Mouse (Mus musculus): ENCODE measurements around the gene Txnrd3.

Gene Txnrd3

DNA sequence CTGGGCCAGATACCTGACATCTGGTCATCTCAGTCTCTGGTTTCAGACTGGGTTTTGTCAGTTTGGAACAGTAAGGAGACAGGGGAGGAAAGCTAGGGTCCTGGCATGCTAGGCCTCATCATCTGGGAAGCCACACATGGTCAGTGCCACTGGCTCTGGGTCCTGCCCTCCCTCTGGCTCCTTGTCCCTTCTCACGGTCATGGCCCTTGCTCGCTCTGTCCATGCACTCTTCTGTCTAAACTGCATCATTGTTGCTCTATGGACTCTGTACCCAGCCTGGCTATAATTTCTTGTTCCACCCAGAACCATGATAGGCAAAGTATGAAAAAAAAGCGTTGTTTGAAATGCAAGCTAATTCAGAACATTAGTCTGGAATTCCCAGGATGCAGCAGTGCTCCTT lies 11.2 kb downstream of the Txnrd3 start:
- no peak for DNase-seq (ENCODE audit: low spot score in 2 of 2)

- no peak for DNase-seq (ENCODE audit: low spot score in 2 of 2)
Measured at GRCm38 (mm10) chr6:89658342-89658741, 14.6 kb downstream of the Txnrd3 start.

GRCm38 (mm10) chr6:89658931-89659330 lies 15.1 kb downstream of the Txnrd3 start:
- no peak for DNase-seq (ENCODE audit: low spot score in 2 of 2)

GRCm38 (mm10) chr6:89659692-89660423 lies 16.1 kb downstream of the Txnrd3 start:
- DNase-seq (ENCODE audit: low spot score in 2 of 2) = peak in 1 of 2 experiments; percentile 29

- no peak for DNase-seq (ENCODE audit: low spot score in 2 of 2)
Measured at GRCm38 (mm10) chr6:89660490-89660889, 16.7 kb downstream of the Txnrd3 start.

- DNase-seq (ENCODE audit: low spot score in 2 of 2) = no peak
Measured at GRCm38 (mm10) chr6:89662521-89662920, 18.7 kb downstream of the Txnrd3 start.

- DNase-seq (ENCODE audit: low spot score in 2 of 2) = no peak
Measured at GRCm38 (mm10) chr6:89665155-89665554, 21.4 kb downstream of the Txnrd3 start.

GRCm38 (mm10) chr6:89665667-89666066 lies 21.9 kb downstream of the Txnrd3 start:
- DNase-seq (ENCODE audit: low spot score in 2 of 2) = no peak

GRCm38 (mm10) chr6:89666976-89667375 lies 23.2 kb downstream of the Txnrd3 start:
- no peak for DNase-seq (ENCODE audit: low spot score in 2 of 2)

- no peak for DNase-seq (ENCODE audit: low spot score in 2 of 2)
Measured at GRCm38 (mm10) chr6:89669556-89669955, 25.8 kb downstream of the Txnrd3 start.

DNA sequence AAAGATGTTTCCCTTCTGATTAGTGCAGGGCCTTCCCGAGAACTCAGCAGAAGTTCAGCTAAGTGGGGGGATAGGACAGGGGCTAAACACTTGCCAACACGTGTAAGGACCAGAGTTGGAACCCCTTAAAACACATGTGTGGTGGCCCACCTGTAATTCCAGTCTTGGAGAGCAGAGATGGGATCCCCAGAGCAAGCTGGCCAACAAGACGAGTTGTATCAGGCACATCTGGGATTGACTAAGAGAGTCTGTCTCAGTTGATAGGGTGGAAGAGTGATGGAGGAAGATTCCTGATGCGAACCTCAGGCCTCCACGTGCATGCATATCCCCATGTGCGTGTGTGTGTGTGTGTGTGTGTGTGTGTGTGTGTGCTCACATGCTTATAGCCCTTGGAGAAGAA lies 27.6 kb downstream of the Txnrd3 start:
- no peak for DNase-seq (ENCODE audit: low spot score in 2 of 2)

DNA sequence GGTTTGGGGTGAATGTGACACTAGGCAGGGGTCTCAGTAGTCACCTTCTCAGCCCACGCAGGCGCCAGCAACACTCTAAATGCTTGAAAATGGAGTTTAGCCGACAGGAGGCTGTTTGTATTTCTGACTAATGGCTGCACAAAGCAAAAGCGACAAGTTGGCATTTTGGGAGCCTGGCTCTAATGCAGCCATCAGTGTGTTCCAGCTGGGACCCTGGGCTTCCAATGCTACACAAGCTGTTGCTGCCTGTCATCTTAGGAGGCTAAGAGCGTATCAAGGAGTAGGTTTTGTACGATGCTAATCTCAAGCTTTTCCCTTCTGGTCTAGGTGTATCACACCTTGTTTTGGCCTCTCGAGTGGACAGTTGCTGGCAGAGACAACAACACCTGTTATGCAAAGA lies 28.9 kb downstream of the Txnrd3 start:
- DNase-seq (ENCODE audit: low spot score in 2 of 2) = no peak

DNA sequence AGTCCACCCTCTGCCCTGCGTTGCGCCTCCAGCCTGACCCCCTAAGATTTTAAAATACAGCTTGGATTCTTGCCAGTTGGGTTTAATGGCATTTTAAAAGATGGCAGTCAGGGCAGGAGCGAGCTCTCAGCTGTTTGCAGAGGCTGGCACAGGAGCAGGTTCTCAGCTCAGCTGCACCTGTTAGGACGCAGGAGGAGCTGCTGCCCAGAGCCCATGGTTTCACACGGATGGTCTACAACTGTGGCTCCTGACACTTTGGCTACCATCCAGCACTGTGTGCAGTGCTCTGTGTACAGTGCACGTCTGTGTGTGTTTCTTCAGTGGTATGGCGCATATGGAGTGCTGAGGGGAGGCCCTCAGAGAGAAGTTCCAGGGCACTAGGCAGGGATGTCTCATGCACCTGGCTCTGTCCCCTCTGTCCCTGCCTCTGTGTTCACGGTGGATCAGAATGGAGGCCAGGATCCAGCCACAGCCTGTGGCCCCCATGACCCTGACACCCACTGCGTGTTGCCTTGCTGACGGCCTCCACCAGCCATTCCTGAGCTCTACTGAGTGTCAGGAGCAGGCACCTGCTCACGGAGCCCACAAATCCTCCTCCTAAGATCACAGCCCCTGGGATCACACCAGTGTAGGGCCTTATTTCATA lies 29.5 kb downstream of the Txnrd3 start:
- no peak for DNase-seq (ENCODE audit: low spot score in 2 of 2)

GRCm38 (mm10) chr6:89678522-89678921 lies 34.7 kb downstream of the Txnrd3 start:
- no peak for DNase-seq (ENCODE audit: low spot score in 2 of 2)

- peak in 1 of 2 experiments; percentile 73 for DNase-seq (ENCODE audit: low spot score in 2 of 2)
Measured at GRCm38 (mm10) chr6:89679291-89679835, 35.6 kb downstream of the Txnrd3 start.

- peak; percentile 56 to 76 for DNase-seq (ENCODE audit: low spot score in 2 of 2)
Measured at GRCm38 (mm10) chr6:89680155-89680554, 36.4 kb downstream of the Txnrd3 start.

DNA sequence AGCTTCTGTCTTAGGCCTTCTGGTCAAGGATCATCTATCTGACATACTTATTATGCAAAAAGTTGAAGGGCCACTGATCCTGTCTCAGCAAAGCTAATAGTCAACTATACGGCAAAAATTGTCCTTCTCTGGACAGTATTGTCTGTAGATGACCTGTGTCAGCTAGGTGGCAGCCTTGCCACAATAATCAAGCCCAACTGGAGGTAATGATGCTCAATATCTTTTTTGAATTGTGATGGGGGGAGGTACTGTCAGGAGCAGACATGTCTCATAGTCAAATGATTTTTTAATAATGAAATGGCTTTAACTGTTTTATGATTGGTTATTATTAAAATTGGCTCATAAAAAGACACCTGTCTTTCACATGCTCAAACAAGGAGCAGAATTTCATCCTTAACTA lies 40.4 kb downstream of the Txnrd3 start:
- no peak for DNase-seq (ENCODE audit: low spot score in 2 of 2)

DNA sequence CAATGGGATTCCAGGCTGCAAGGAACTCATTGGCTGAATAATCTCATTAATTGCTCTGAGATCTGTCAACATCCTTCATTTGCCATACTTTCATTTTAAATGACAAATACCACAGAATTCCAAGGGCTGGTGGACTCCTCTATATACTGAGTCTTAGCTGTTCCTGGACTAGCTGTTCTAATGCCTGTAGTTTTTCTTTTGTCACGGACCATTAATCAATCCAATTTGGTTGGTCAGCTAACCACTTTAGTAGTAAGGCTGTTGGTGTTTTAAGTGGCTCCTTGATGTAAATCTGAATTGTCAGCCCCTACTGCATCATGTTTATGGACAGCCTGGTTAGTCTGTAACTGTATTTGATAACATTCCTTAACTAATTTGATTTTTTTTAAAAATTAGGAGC lies 43.3 kb downstream of the Txnrd3 start:
- no peak for DNase-seq (ENCODE audit: low spot score in 2 of 2)

DNA sequence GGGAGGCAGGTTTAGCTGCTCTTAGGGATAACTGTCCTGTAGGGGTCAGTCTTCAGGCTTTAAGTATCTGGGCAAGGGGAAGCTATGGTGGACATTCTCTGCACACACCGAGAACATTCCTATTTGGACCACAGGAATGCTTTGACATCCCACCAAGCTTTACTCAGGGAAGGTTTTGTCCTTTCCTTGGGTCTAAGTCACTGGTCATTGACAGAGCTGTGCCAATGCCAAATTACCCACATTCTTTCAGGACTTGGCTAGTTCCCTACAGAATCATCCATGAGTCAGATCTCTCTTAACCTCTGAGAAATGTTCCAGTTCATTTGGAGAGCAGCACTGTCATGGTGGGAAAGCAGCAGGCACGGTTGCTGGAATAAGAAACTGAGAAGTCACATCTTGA lies 62.8 kb downstream of the Txnrd3 start:
- no peak for DNase-seq (ENCODE audit: low spot score in 2 of 2)

DNA sequence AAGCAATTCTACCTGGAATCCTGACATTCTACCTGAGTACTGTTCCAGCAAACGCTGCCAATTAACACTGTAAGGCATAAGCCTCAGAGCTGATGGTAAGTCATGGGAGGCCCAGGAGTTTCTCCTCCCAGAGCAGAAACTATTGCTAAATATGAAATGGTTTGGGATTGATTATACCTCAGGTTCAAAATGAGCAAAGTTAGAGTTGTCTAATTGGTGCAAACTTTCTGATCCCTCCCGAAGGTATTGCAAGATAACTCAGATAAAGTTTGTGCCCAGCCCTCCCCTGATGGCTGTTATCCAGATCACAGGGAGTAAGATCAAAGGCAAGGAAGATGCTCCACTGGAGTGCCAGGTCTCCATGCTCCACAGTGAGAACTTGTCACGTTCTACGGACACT lies 63.5 kb downstream of the Txnrd3 start, which contains the start of gene Vmn1r40:
TSS of gene Vmn1r40 (plus strand) at position 301 of the 400 bp plus-strand sequence.
- no peak for DNase-seq (ENCODE audit: low spot score in 2 of 2)

DNA sequence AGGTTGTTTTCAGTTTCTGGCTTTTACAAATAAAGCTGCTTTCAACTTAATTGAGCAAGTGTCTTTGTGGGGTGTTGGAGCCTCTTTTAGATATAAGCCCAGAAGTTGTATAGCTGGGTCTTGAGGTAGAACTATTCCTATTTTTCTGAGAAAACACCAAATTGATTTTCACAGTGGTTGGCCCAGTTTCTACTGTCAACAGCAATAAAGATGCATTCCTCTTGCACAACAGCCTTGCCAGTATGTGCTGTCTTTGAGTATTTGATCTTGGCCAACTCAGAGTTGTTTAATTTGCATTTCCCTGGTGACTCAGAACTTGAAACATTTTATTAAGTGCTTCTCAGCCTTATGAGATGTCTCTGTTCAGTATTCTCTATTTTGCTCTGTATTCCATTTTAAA lies 74.3 kb downstream of the Txnrd3 start:
- no peak for DNase-seq (ENCODE audit: low spot score in 2 of 2)
